Mouse (Mus musculus) monocyte, adult 2 months (primary cell): ENCODE data around the gene Nkain1.

ENCODE experiments used
- DNase-seq, 2 experiments: peaks; one replicate each; pipeline ENCODE4 v3.0.0; 2022; ENCODE audit warnings: low spot score in 2 of 2, low read depth in 1 of 2

The Nkain1 gene

DNA sequence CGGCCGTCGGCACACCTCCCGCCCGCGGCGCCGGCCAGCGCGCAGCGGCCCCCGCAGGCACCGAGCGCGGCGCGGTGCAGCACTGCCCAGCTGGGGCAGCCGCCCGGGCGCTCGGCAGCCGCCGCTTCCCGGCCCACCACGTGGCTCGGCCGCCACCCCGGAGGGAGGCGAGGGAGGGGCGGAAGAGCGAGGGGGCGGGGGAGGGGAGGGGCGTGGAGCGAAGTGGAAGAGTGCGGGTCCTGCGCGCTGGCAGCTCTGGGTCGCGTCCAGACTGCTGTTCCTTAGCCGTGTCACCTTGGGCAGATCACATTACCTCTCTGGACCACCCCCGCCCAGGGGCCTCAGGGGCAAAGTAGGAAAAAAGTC, at the start of gene Nkain1:
TSS of gene Nkain1 (minus strand) at position 126 of the 366 bp plus-strand sequence.
- no peak for DNase-seq

GRCm38 (mm10) chr4:130578734-130579274, 4.8 kb upstream of the Nkain1 start:
- no peak for DNase-seq

DNA sequence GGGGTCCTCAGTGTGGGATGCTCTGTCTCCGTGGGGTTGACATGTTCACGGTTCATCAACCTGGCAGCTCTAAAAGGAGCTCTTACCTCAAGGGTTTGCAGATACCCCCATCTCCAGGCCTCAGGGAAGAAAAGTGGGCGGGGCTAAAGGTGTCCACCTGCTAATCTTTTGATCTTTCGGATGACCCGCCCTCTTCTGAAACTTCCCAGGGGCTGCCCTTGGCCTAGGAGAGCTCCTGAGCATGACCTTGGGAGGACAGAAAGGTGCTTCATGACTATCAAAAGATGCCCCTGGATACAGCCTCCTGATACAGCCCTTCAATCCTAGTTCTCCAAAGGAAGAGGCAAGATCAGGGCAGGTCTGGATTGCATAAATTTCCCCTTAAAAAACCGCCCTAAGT, 3.1 kb upstream of the Nkain1 start:
- DNase-seq, result no peak

DNA sequence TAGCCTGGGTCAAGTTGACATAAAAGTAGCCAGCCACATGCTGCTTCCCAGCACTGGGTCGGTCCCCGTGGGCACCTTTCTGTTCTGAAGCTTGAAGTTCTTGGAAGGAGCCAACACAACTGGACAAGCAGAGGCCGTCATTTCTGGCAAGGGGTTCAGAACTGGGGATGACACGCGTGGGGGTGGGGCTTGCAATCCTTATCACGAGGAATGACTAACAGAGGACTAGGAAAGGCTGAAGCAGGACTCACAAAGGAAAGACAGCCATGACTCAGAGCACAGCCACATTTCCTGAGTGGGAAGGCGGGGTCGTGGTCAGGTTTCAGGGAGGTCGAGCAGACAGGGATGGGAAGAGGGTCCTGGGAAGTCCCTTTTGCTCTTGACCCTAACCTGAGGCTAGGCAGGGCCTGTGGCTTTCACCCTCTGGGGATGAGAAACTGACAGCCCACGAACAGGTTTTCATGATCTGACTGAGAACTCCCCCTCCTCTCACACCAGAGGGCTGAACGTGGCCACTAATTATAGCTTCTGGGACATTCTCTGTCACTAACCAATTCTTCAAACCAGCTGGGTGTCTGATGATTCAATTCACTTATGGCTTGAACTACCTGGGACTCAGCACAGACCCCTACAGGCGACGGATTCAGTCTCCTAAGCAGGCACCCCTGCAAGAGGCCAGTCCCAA, 2.4 kb upstream of the Nkain1 start:
- DNase-seq, result no peak

DNA sequence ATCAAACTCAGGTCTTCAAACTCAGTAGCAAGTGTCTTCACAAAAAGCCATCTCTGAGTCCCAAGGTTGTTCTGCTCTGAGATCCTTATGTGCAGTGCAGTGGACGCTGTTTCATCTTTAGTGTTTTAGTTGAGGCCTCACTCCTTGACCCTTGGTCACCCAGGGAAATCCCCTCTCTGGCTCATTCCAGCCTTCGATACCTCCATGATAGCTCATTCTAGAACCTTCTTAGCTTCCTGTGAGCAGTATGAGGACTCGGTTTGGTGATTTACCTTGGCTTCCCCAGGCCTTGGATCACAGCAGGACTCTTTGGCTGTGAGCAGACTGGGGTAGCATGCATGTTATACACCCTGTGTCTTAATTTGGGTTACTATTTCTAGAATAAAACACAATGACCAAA, 1.6 kb upstream of the Nkain1 start:
- DNase-seq, result no peak

DNA sequence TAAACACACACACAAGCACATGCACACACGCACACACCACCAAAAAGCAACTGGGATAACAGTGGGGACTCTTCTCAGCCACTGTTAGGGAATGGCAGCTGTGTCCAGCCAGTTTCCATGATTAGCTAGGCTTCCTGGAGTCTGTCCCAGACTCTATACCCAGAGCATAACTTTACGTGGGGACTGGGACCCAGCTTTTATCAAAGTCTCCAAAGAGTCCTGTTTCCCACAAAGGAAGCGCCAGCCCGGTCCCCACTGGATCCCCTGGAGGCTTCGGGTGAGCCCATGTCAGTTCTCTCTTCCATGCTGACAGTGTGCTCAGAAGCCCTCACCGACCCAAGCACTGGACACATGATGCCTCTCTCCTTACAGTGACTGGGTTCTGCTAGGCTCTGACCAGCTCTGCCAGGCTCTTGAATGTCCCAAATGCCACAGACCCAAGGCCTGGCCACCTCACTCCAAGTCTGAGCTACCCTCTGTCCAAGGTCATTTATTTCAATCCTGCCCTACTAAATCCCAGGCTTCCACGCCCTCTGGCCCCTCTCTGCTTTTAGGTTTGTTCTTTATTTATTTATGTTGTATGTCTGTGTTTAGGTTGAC, 988 bp upstream of the Nkain1 start:
- DNase-seq, result no peak

DNA sequence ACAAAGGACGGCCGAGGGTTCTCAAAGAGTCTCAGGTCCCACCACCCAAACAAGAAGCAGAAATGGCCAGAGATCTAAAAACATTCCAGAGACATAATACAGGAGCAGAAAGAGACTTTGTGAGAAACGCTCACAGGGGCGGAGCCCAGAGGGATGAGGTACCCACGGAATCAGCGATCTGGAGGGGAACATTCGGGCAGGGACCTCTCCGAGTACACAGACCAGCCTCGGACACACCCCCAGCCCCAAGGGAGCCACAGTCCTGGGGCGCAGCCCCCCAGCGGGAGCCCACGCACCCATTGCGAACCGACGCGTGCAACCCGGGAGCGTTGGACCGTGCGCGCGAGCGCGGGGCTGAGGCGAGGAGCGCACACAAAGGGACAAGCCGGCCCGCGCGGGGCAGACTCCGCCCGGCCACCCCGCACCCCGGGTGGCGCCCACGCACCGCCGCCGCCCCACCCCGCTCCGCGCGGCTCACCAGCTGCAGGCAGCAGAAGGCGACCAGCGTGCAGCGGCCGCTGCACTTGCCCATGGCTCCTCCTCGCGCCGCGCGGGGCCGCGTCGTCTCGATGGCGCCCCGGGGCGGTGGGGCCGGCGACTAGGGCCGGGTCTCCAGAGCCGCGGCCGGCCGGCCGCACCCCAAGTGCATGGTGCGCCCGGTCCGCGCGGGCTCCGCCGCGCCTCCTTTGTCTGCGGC, 474 bp downstream of the Nkain1 start:
- no peak for DNase-seq

DNA sequence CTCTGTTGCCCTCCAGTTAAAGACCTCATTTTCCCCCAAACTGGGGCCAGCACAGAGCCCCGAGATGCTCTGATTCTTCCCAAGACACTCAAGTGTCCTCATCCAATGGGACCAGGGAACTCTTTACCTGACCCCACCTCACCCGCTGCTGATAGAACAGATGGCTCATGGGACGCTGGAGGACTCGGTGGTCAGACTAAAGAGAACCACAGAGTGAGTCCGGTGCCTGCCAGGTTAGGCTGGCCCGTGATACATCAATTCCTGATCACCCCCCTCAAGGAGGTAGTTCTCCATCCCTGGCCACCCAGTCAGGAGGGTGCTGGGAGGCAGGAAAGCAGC, 992 bp downstream of the Nkain1 start:
- DNase-seq, result no peak

DNA sequence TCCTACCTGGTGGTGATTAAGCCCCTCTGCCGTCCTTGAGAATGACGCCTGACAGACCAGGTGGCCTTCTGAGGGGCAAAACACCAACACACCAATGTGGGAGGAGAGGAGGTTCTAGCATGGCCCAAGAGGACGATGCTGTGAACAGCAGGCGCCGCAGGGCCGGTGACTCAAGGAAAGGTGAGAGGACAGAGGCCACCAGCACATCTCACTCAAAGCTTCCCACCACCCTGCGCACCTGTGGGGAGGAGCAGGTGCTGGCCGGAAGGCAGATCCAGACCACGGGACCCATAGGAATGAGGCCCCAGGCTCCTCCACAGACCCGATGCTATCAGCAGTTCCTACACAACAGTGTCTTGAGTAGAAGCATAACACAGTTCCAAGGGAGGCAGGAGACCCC, 1.4 kb downstream of the Nkain1 start:
- no peak for DNase-seq

GRCm38 (mm10) chr4:130570941-130571720, 2.8 kb downstream of the Nkain1 start:
- no peak for DNase-seq

DNA sequence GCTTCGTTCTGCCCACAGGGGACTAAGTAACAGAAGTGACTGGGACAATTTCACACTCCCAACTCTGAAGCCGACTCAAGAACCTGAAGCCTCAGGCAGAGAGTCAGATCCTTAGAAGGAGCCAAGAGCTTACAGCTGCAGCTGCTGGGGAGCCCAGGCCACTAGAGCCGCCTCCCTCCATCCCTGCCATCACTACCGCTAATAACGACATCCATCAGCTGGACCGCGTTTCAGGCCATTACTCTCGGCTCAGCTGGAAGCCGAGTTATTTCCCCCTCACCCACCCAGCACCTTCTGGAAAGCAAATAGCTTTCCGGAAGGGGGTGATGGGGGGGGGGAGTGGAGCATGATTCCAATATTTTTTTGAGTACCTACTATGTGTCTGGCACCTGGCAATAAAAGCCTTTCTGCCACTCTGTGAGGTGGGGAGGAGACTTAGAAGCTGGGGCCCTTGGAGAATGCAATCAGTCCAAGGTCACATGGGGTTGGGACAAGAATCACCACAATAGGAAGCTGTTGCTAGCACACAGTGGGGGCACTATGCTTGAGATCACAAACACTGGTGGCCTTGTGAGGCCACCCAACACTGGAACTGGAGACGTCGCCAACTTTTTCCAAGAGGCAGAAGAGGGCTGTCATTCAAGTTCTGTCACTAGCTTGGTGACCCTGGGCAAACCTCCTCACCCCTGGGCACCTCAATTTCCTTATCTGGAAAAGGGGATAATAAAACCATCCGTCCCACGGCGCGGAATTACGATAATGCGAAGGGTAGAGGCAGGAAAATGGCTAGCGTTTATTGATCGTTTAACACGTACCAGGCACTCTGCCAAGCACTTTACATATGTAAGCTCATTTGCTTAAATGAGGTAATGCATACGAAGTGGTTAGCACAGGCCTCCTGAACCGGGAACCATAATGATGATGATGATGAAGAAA, 5.7 kb downstream of the Nkain1 start:
- DNase-seq, result no peak

DNA sequence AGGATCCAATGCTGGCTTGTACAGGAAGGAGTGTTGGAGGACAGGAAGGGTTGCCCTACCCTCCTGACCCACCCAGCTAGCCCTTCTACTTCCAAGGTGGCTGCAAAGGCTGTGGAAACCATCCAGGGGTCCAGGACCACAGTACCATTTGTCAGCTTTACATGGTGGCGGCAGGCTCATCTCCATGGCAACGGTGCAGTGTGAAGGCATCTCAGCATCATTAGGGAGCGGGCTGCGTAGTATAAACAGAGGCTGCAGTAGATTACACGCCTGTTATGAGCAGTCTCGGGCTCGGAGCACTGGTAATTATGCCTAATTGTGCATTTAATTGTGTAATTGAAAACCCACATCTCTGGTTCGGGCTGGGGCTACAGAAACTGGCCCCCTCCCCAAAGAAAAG, 10.2 kb downstream of the Nkain1 start:
- DNase-seq, result no peak

DNA sequence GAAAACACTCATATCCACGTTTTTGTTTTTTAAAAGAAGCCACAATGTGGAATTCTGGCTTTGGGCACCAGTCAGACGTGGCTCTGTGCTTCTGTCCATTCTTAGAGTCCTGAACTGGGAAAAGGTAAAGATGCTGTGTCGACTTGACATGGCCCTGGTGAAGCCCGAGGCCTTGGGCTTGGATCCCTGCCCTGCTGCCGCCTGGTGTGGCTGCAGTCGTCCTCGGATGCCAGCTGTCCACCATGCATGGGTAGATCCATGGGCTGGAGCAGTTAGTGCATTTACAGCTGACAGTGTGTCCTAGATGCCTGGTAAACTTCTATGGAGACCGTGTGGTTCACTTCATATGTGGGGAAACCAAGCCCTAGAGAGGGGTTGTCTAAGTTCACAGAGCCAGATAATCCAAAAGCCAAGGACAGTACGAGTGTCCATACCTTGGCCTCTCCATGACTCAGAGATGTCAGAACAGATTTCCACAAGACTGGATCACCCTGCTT, 10.7 kb downstream of the Nkain1 start:
- no peak for DNase-seq

DNA sequence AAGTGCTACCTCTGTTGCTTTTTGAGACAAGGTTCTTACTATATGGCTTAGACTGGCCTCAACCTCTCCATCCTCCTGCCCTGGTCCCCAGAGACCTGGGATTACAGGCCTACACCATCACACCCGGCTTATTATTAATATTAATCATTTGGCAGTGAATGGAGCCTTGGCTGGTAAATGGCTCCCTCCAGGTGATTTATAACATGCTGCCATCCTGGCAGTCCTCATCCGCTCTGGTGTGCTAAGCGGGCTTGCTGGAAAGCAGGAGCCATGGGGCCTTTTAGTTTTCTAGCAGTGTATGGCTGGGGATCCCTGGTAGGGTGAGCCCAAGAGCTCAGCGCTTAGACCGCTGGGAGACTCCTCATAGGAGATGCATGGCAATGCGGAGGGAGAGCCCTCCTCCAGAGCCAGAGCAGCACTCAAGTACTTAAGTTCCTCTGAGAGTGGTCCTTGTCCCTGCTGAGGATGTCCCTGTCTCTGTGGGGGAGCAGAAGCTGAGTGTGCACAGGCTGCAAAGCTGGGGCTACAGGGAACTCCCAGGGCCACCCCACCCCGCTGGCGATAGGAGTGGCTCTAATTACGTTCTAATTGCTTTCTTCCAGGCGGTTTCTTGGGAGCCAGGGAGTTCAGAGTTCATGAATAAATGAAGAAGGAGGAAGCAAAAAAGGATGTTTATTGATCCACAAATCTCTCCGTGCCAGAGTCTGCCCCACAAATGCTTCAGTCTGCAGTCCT, 13.2 kb downstream of the Nkain1 start:
- no peak for DNase-seq

DNA sequence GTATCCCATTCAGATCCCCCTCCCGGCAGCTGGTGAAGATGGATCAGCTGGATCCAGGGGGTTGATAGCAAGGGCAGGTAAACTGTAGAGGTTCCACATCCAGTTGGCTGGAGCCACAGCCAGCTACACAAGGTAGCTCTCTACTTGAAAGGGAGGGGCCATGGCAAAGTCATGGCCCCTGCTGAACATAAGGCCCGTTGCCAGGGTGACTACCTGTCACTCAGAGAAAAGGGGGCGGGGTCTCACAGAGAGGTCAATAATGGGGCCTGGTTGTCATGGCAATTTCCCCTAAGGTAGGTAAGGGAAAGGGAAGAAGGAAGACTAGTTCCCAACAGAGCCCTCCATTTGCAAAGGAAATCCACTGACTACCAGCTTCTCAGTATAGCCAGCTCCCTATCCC, 14.8 kb downstream of the Nkain1 start:
- DNase-seq, result no peak

DNA sequence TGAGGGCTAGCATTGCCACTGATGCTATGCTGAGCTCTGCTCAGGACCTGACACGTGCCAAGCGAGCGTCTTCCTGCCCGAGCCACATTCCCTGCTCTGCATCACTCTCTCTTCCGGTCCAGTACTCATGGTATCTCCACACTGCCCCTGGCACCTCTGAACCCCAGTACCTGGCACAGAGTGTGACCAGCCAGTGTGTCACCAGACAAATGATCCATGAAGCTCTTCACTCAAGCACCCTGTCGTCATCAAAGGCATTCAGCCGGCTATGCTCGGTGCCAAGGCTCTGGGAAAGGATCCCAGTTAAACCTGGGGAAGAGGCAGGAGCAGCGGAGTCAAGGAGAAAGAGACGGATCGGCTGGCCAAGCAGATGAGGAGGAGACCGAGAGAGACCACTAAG, 16.1 kb downstream of the Nkain1 start:
- no peak for DNase-seq

- DNase-seq, result no peak
These were observed 17.0 kb downstream of the Nkain1 start for GRCm38 (mm10) chr4:130556992-130557391.

- DNase-seq, result no peak
These were observed 17.7 kb downstream of the Nkain1 start for GRCm38 (mm10) chr4:130556224-130556623.

DNA sequence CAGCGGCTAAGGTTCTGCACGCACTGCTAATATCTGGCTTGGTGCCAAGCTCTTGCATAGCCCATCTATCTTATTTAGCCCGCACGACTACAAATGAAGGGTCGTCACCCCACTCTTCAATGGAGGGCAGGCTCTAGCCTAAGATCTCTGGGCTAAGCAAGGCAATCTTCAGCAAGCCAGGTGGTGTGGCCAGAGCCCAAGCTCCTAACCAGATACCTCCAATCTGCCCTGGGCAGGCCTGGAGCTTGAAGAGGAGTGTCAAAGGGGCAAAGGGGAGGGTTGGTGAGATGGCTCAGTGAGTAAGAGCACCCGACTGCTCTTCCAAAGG, 20.9 kb downstream of the Nkain1 start:
- DNase-seq, result no peak
